Mouse (Mus musculus) neural tube, embryonic 14.5 days (tissue): ENCODE measurements around the gene Il4i1. TPM values are rescaled to one million over a fixed set of nuclear protein-coding genes. Genes with fewer than 3 reads are reported as not detected.
A peak's percentile ranks its signal among the peaks of the same experiment; 100 is the strongest.

ENCODE experiments used
- ATAC-seq: fragments of 200-750 bp; cut with Nextera tagmentation; 2 replicates; pipeline ENCODE4 v1.8.0; 2017; ENCODE audit warnings: low read depth, mild to moderate bottlenecking, moderate TSS enrichment, moderate library complexity
- H3K27ac ChIP-seq: fragments of 300-500 bp; sonication (generic); 2 replicates; pipeline ENCODE4 v1.5.1; 2014; ENCODE audit warnings: low read depth, mild to moderate bottlenecking, control low read depth, low read length, moderate library complexity, mixed read lengths
- H3K27me3 ChIP-seq: fragments of 300-500 bp; sonication (generic); 2 replicates; pipeline ENCODE4 v1.6.1; 2014; ENCODE audit warnings: low read length; ENCODE audit not compliant: control insufficient read depth, insufficient read depth
- H3K36me3 ChIP-seq: fragments of 300-500 bp; sonication (generic); 2 replicates; pipeline ENCODE4 v1.6.1; 2014; ENCODE audit warnings: low read length, mixed read lengths; ENCODE audit not compliant: control insufficient read depth, insufficient read depth
- H3K4me1 ChIP-seq: fragments of 300-500 bp; sonication (generic); 2 replicates; pipeline ENCODE4 v1.6.1; 2014; ENCODE audit warnings: low read length; ENCODE audit not compliant: control insufficient read depth, insufficient read depth
- H3K4me2 ChIP-seq: fragments of 300-500 bp; sonication (generic); 2 replicates; pipeline ENCODE4 v1.6.1; 2014; ENCODE audit warnings: mild to moderate bottlenecking, low read depth, low read length, control low read depth
- H3K4me3 ChIP-seq: fragments of 300-500 bp; sonication (generic); 2 replicates; pipeline ENCODE4 v1.5.1; 2014; ENCODE audit warnings: low read depth, low read length, control low read depth, mixed read lengths
- H3K9ac ChIP-seq: fragments of 300-500 bp; sonication (generic); replicated peaks from 2 replicates; pipeline ENCODE4 v1.6.1; 2014; ENCODE audit warnings: low read depth, mild to moderate bottlenecking, control low read depth, low read length, mixed read lengths
- H3K9me3 ChIP-seq: fragments of 300-500 bp; sonication (generic); 2 replicates; pipeline ENCODE4 v1.6.1; 2016; ENCODE audit warnings: low read length; ENCODE audit not compliant: control insufficient read depth
- WGBS: fragments of 180-500 bp; shearing (Covaris S2); extraction: QIAGEN DNeasy Blood & Tissue Kit; methylation state at CpG from one replicate; pipeline ENCODE4 v1.1.7; 2014; 5-methylcytosine and 5-hydroxymethylcytosine counted together
- polyA plus RNA-seq: library from polyadenylated mRNA; unstranded; fragments of >200 nt; fragmentation: Nextera tagmentation; extraction: Ambion mirVana; gene quantifications from 2 replicates; pipeline ENCODE4 v1.2.1, GENCODE M21; 2014

Il4i1 gene
- polyA plus RNA-seq, 1 experiment from 2014 or later, result 1.7 TPM

GRCm38 (mm10) chr7:44826771-44827170 is 10.6 kb downstream of the Il4i1 start:
- no peak for ATAC-seq
- Histone ChIP-seq H3K4me3 (no peak overlapping the region), H3K27ac (no peak overlapping the region), H3K9ac (no peak overlapping the region), H3K27me3 (no peaks in the 10 kb centered on the region), H3K9me3 (no peaks in the 10 kb centered on the region), H3K36me3 (peaks cover 28% of the 10 kb centered on the region), H3K4me2 (no peak overlapping the region), H3K4me1 (no peaks in the 10 kb centered on the region)
- 96% methylated on average over 3 of the region's 3 CpGs for WGBS

- Histone ChIP-seq H3K9me3 (no peaks in the 10 kb centered on the region), H3K27ac (no peak overlapping the region)
- no peak for ATAC-seq
Observed at GRCm38 (mm10) chr7:44828706-44829105, 12.5 kb downstream of the Il4i1 start.

GRCm38 (mm10) chr7:44832763-44833162 is 16.6 kb downstream of the Il4i1 start:
- no peak overlapping the region for H3K27ac ChIP-seq
- no peak overlapping the region for H3K4me2 ChIP-seq
- H3K9ac ChIP-seq, result no peak overlapping the region
- WGBS, result 80% methylated on average over 4 of the region's 4 CpGs
- H3K9me3 ChIP-seq, result no peaks in the 10 kb centered on the region
- no peak for ATAC-seq
- H3K4me1 ChIP-seq, result no peaks in the 10 kb centered on the region
- H3K27me3 ChIP-seq, result no peaks in the 10 kb centered on the region
- no peak overlapping the region for H3K4me3 ChIP-seq
- peaks cover 28% of the 10 kb centered on the region for H3K36me3 ChIP-seq

More at GRCm38 (mm10) chr7:44828706-44829105, 12.5 kb downstream of the Il4i1 start:
- H3K4me2 ChIP-seq, result no peak overlapping the region
- WGBS, result 92% methylated on average over 5 of the region's 5 CpGs
- no peak overlapping the region for H3K9ac ChIP-seq
- peaks cover 28% of the 10 kb centered on the region for H3K36me3 ChIP-seq
- no peak overlapping the region for H3K4me3 ChIP-seq
- H3K27me3 ChIP-seq, result no peaks in the 10 kb centered on the region
- H3K4me1 ChIP-seq, result no peaks in the 10 kb centered on the region

GRCm38 (mm10) chr7:44835373-44836015 is 19.3 kb downstream of the Il4i1 start:
- whole genome bisulfite sequencing, result 82% methylated on average over 1 of the region's 1 CpGs
- no peak for ATAC-seq

GRCm38 (mm10) chr7:44836016-44836404 is 19.8 kb downstream of the Il4i1 start:
- no peak overlapping the region for H3K4me3 ChIP-seq
- no peak overlapping the region for H3K4me2 ChIP-seq
- H3K9ac ChIP-seq, result no peak overlapping the region
- ATAC-seq, result no peak
- peaks cover 6% of the 10 kb centered on the region; the same call in 1 of the 2 replicates for H3K27me3 ChIP-seq
- H3K36me3 ChIP-seq, result peaks cover 10% of the 10 kb centered on the region
- no peak overlapping the region for H3K27ac ChIP-seq
- H3K9me3 ChIP-seq, result no peaks in the 10 kb centered on the region
- peaks cover 13% of the 10 kb centered on the region for H3K4me1 ChIP-seq
- 49% methylated on average over 3 of the region's 3 CpGs for WGBS

More at GRCm38 (mm10) chr7:44835373-44836015, 19.3 kb downstream of the Il4i1 start:
- H3K4me3 ChIP-seq, result no peak overlapping the region
- peaks cover 6% of the 10 kb centered on the region; the same call in 1 of the 2 replicates for H3K27me3 ChIP-seq
- no peak overlapping the region for H3K4me2 ChIP-seq
- no peak overlapping the region for H3K27ac ChIP-seq
- peaks cover 13% of the 10 kb centered on the region for H3K4me1 ChIP-seq
- peaks cover 10% of the 10 kb centered on the region; the same call in 1 of the 2 replicates for H3K36me3 ChIP-seq
- no peaks in the 10 kb centered on the region for H3K9me3 ChIP-seq
- H3K9ac ChIP-seq, result no peak overlapping the region

- Histone ChIP-seq H3K27ac (no peak overlapping the region), H3K4me3 (no peak overlapping the region), H3K36me3 (peaks cover 7% of the 10 kb centered on the region), H3K9me3 (no peaks in the 10 kb centered on the region), H3K27me3 (peaks cover 6% of the 10 kb centered on the region; the same call in 1 of the 2 replicates), H3K4me2 (no peak overlapping the region), H3K9ac (no peak overlapping the region), H3K4me1 (peaks cover 13% of the 10 kb centered on the region)
- 84% methylated on average over 9 of the region's 9 CpGs for WGBS
- ATAC-seq, result no peak
Observed at GRCm38 (mm10) chr7:44836423-44837053, 20.4 kb downstream of the Il4i1 start.

- H3K4me1 ChIP-seq, result peaks cover 13% of the 10 kb centered on the region
- H3K9ac ChIP-seq, result no peak overlapping the region
- H3K4me2 ChIP-seq, result no peak overlapping the region
- H3K9me3 ChIP-seq, result no peaks in the 10 kb centered on the region
- H3K27ac ChIP-seq, result no peak overlapping the region
- WGBS, result 88% methylated on average over 6 of the region's 6 CpGs
- peaks cover 6% of the 10 kb centered on the region; the same call in 1 of the 2 replicates for H3K27me3 ChIP-seq
- no peak overlapping the region for H3K4me3 ChIP-seq
- peaks cover 19% of the 10 kb centered on the region for H3K36me3 ChIP-seq
- ATAC-seq, result no peak
Observed at GRCm38 (mm10) chr7:44838073-44838472, 21.9 kb downstream of the Il4i1 start.

GRCm38 (mm10) chr7:44839171-44839490 is 22.9 kb downstream of the Il4i1 start:
- peak overlapping the region; percentile 15; the same call in 1 of the 2 replicates for H3K4me3 ChIP-seq
- 34% methylated on average over 11 of the region's 11 CpGs for WGBS
- H3K9me3 ChIP-seq, result no peaks in the 10 kb centered on the region
- H3K36me3 ChIP-seq, result peaks cover 24% of the 10 kb centered on the region
- H3K9ac ChIP-seq, result 0 out of 2 replicates have a peak overlapping the region, but pooled peaks have one; percentile 37
- H3K4me2 ChIP-seq, result peak overlapping the region; percentile 44
- H3K27ac ChIP-seq, result no peak overlapping the region
- no peak; the same call in 1 of the 2 replicates for ATAC-seq
- peaks cover 13% of the 10 kb centered on the region for H3K4me1 ChIP-seq
- peaks cover 6% of the 10 kb centered on the region; the same call in 1 of the 2 replicates for H3K27me3 ChIP-seq
